Comparison of ENCODE assay signal across 7 mouse cellular contexts in the genomic region with DNA sequence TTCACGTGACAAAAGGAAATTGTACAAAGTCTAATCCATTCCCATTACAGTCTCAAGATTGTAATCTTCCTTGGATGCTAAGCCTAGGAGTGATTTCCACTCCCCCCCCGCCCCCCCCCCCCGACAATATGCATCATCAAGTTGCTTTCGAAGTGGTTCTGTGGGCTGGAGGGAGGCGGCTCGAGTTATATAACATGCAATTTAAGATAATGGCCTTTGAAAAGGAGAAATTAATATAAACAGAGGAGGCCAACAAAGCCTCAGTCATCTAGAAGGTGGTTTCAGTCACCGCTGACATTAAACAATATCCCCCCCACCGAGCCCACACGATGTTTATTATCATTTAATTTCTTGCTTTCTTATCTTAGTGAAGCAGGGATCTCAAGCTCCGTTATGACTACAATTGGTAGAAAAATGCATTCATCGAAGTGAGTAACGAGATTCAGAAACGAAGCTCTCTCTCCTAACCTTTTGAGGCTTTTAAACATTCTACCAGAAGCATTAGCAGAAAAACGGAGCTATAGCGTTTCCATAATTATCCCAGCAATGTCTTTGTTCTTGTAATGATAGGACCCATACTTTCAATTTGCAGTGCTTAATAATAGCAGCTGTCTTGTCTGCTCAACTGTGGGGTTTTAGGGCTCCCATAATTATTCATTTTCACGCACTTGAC.
DNase-seq lines count a peak whose midpoint lies in the region; ATAC-seq lines count a peak whose summit lies in the region.

No protein-coding gene starts in this region.

- 0 out of 2 replicates have a peak, but pooled peaks cover 3% of the 10 kb centered on the region for H3K4me1 ChIP-seq in neural tube, embryonic 11.5 days (ENCODE audit: control insufficient read depth, insufficient read depth, low read length)
- H3K4me1 ChIP-seq in embryonic facial prominence, embryonic 15.5 days, result peaks cover 7% of the 10 kb centered on the region; the same call in 1 of the 2 replicates
- peaks cover 14% of the 10 kb centered on the region for H3K4me1 ChIP-seq in limb, embryonic 15.5 days

- H3K4me2 ChIP-seq in neural tube, embryonic 11.5 days (ENCODE audit: low read depth), result peak overlapping the region; percentile 25; the same call in 1 of the 2 replicates
- peak overlapping the region; percentile 36 for H3K4me2 ChIP-seq in embryonic facial prominence, embryonic 15.5 days (replicated peaks)
- H3K4me2 ChIP-seq in limb, embryonic 15.5 days, result peak overlapping the region; percentile 19; the same call in 1 of the 2 replicates

- 33% methylated on average over 16 of the region's 16 CpGs for WGBS in neural tube, embryonic 11.5 days
- 16% methylated on average over 16 of the region's 16 CpGs for WGBS in embryonic facial prominence, embryonic 15.5 days
- WGBS in limb, embryonic 15.5 days, result 26% methylated on average over 16 of the region's 16 CpGs

- no peaks in the 10 kb centered on the region for H3K9me3 ChIP-seq in neural tube, embryonic 11.5 days (ENCODE audit: control insufficient read depth, low read length)
- H3K9me3 ChIP-seq in embryonic facial prominence, embryonic 15.5 days (replicated peaks), result no peaks in the 10 kb centered on the region
- no peaks in the 10 kb centered on the region for H3K9me3 ChIP-seq in limb, embryonic 15.5 days

- peak; percentile 76 for ATAC-seq in neural tube, embryonic 11.5 days (ENCODE audit: insufficient read depth, low FRiP score, low TSS enrichment)
- peak; percentile 34; the same call in 1 of the 2 replicates for ATAC-seq in embryonic facial prominence, embryonic 15.5 days (ENCODE audit: insufficient number of reproducible peaks, low FRiP score, low TSS enrichment, low read depth)
- ATAC-seq in limb, embryonic 15.5 days (ENCODE audit: insufficient number of reproducible peaks, low FRiP score, low TSS enrichment, low read depth), result no peak

- no peak for DNase-seq in neural tube, embryonic 11.5 days (ENCODE audit: low spot score)
- DNase-seq in neural tube, embryonic 10.5 days (ENCODE audit: extremely low spot score, low spot score), result no peak
- DNase-seq in urinary bladder, adult 2 months (ENCODE audit: low spot score), result no peak
- DNase-seq in urinary bladder, adult 18-20 months (ENCODE audit: low spot score in 2 of 2), result no peak
- DNase-seq in urinary bladder, postnatal 14 days (ENCODE audit: low spot score), result no peak

- H3K4me3 ChIP-seq in neural tube, embryonic 11.5 days (ENCODE audit: low read depth, low read length), result no peak overlapping the region
- peak overlapping the region; percentile 16; the same call in 1 of the 2 replicates for H3K4me3 ChIP-seq in embryonic facial prominence, embryonic 15.5 days (replicated peaks)
- no peak overlapping the region for H3K4me3 ChIP-seq in limb, embryonic 15.5 days

- H3K27me3 ChIP-seq in neural tube, embryonic 11.5 days (ENCODE audit: control insufficient read depth, insufficient read depth, low read length), result no peaks in the 10 kb centered on the region
- H3K27me3 ChIP-seq in embryonic facial prominence, embryonic 15.5 days, result no peaks in the 10 kb centered on the region
- no peaks in the 10 kb centered on the region for H3K27me3 ChIP-seq in limb, embryonic 15.5 days

- H3K9ac ChIP-seq in neural tube, embryonic 11.5 days (ENCODE audit: low read length), result no peak overlapping the region
- no peak overlapping the region for H3K9ac ChIP-seq in embryonic facial prominence, embryonic 15.5 days
- no peak overlapping the region for H3K9ac ChIP-seq in limb, embryonic 15.5 days

- H3K27ac ChIP-seq in neural tube, embryonic 11.5 days (ENCODE audit: low read depth, low read length), result peak overlapping the region; percentile 45; the same call in 1 of the 2 replicates
- H3K27ac ChIP-seq in embryonic facial prominence, embryonic 15.5 days (replicated peaks), result no peak overlapping the region; the same call in 1 of the 2 replicates
- H3K27ac ChIP-seq in limb, embryonic 15.5 days, result no peak overlapping the region

- H3K36me3 ChIP-seq in neural tube, embryonic 11.5 days (ENCODE audit: control insufficient read depth, insufficient read depth, low read length), result no peaks in the 10 kb centered on the region
- no peaks in the 10 kb centered on the region for H3K36me3 ChIP-seq in embryonic facial prominence, embryonic 15.5 days
- no peaks in the 10 kb centered on the region for H3K36me3 ChIP-seq in limb, embryonic 15.5 days
